Mouse (Mus musculus) heart, adult 10 weeks (tissue): ENCODE data around the gene Sncb. TPM values are rescaled to one million over a fixed set of nuclear protein-coding genes. Genes with fewer than 3 reads are reported as not detected.

Source experiments
- polyA plus RNA-seq: library from polyadenylated mRNA; stranded (reverse); fragments of 350-450 nt; fragmentation: Illumina TruSeq; extraction: RNeasy Lipid Tissue Mini Kit (QIAGEN cat#74804); gene quantifications from one replicate; pipeline ENCODE4 v1.2.3, GENCODE M21; 2014; ENCODE audit warnings: low read depth, low replicate concordance

The Sncb gene
- not detected for polyA plus RNA-seq

DNA sequence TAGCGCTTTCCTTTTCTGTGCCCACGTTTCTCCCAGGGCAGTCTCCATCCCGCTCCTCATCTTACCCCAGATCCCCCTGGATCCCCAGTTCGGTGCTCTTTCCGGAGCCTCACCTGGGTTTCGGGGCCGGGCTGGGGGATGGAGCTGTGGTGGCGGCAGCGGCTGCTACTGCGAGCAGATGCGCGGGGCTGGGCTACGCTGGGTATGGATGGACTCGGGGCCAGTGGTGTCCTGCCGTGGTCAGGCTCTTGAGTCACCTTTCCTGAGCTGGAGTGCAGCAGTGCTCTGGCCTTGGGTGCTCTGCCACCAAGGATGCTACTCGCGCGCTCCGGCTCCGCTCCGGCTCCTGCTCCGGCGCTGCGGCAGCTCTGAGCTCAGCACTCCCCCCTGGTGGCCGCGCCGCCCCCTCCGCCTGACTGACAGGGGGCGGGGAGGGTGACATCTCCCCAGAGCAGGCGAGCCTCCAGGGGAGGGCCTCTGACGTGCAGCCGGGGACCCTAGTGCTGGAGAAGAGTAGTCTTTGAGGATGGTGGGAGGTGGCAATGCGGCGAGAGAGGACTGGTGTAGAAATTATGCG, at the start of gene Sncb:
Gene Sncb, minus strand, starts transcription at position 404 of the 577 bp plus-strand sequence.

DNA sequence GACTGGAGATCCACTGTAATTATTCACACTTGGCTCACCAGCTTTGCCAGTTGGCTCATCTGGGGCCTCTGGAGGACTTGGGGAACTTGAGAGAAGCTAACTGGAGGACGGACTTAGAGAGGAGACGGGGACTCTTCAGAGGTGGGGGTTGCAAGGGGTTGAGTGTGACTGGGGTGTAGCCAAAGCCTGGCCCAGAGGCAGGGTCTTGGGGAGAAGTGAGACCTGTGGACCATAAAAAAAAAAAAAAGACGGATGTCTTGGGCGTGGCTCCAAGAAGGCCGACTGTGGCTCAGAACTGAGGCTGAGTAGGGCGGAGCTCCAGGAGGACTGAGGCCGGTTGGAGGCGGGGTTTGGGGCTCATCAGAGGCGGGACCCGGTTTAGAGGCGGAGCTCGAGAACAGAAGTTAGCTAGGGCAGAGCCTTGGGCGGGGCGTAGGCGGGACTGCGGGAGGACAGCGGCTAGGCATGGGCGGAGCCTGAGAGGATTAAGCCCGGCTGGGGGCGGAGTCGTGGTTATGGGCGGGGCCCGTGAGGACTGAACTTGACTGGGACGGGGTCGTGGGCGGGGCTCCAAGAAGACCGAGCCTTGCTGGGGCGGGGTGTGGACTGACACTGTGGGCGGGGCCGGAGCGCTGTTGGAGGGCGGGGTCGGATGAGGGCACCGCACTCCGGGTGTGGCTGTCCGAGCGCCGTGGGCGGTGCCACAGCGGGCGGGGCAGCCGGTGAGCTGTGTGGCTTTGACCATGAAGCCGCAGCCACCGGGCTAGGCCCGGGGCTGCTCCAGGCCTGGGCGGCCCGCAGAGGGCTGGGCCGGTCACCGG, 22.6 kb upstream of the Sncb start, which contains the start of gene Tspan17:
Gene Tspan17, plus strand, starts transcription at position 638 of the 821 bp plus-strand sequence.

DNA sequence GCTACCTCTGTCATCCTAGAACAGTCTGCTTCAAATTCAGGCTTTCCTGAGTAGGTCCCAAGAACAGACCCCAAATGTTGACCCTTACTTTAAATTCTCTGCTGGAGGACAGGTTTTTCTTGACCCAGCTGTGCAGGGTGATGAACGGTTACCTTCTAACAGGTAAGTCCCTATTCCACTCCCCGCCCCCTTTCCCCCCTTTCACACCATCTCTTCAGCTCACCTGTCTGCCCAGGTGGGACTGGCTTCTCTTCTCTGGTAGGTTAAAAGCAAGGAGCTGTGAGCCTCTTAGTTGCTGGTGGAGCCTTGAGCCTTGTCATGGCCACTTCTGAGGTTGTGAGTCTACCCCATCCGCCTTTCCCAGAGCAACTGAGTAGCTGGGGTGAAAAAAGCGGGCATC, 17.3 kb upstream of the Sncb start, which contains the start of gene Eif4e1b:
Gene Eif4e1b, plus strand, starts transcription at position 301 of the 400 bp plus-strand sequence.

DNA sequence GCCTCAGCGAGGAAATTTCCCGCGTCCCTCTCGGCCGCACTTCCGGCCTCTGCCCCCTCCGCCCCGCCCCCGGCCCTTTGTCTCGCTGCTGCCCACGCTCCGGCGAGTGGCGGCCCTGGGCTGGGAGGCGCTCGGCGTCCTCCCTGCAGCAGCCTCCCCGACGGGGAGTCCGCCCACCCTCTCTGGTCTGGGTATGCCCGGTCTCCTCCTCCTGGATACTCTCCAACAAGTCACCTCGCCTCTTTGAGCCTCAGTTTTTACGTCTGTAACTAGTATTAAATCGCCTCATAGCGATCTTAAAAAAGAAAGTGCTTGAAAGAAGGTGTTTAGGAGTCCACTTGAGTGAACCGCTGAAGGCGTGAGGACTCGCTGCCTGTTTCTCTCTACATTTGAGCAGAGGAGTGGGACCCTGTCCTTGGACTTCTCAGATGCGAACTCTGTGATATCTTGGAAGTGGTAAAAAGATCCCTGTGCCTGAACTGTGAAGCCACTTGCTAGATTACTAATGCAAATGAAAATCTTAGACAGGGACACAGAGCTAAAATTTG, 16.5 kb downstream of the Sncb start, which contains the start of gene Gprin1:
Gene Gprin1, minus strand, starts transcription at position 11 of the 548 bp plus-strand sequence.

Other genes starting within 250 kb of the Sncb start
- 111 TPM for gene 4833439L19Rik, start 201.2 kb downstream of the Sncb start, polyA plus RNA-seq
- 6.3 TPM for gene Arl10, start 191.6 kb downstream of the Sncb start, polyA plus RNA-seq
- gene Nop16, start 176.5 kb downstream of the Sncb start, polyA plus RNA-seq = 21.3 TPM
- 199 TPM for gene Higd2a, start 176.4 kb downstream of the Sncb start, polyA plus RNA-seq
- gene Cltb, start 155.3 kb downstream of the Sncb start, polyA plus RNA-seq = 65.5 TPM
- 15.1 TPM for gene Faf2, start 144.8 kb downstream of the Sncb start, polyA plus RNA-seq
- 37.2 TPM for gene Rnf44, start 72.7 kb downstream of the Sncb start, polyA plus RNA-seq
- not detected for gene Cdhr2, start 65.1 kb downstream of the Sncb start, polyA plus RNA-seq
- gene Gprin1, start 16.7 kb downstream of the Sncb start, polyA plus RNA-seq = not detected
- not detected for gene Eif4e1b, start 17.4 kb upstream of the Sncb start, polyA plus RNA-seq
- 11.7 TPM for gene Tspan17, start 22.8 kb upstream of the Sncb start, polyA plus RNA-seq
- gene Unc5a, start 182.8 kb upstream of the Sncb start, polyA plus RNA-seq = 0.79 TPM